Mouse (Mus musculus) hindbrain, embryonic 15.5 days (tissue): Measurements from ENCODE around the gene Itpkc. TPM values are rescaled to one million over a fixed set of nuclear protein-coding genes. Genes with fewer than 3 reads are reported as not detected.

Experiments used
- ATAC-seq: fragments of 200-750 bp; cut with Nextera tagmentation; 2 replicates; pipeline ENCODE4 v1.8.0; 2017; ENCODE audit warnings: low read depth, moderate number of reproducible peaks, moderate TSS enrichment; ENCODE audit not compliant: low FRiP score
- H3K27ac ChIP-seq: fragments of 300-500 bp; sonication (generic); replicated peaks from 2 replicates; pipeline ENCODE4 v1.5.1; 2015; ENCODE audit warnings: mild to moderate bottlenecking, inconsistent platforms
- H3K27me3 ChIP-seq: fragments of 300-500 bp; sonication (generic); 2 replicates; pipeline ENCODE4 v1.6.1; 2015; ENCODE audit warnings: control low read depth, inconsistent platforms
- H3K36me3 ChIP-seq: fragments of 300-500 bp; sonication (generic); 2 replicates; pipeline ENCODE4 v1.6.1; 2015; ENCODE audit warnings: control low read depth, inconsistent platforms
- H3K4me1 ChIP-seq: fragments of 300-500 bp; sonication (generic); replicated peaks from 2 replicates; pipeline ENCODE4 v1.6.1; 2015; ENCODE audit warnings: control low read depth, inconsistent platforms
- H3K4me2 ChIP-seq: fragments of 300-500 bp; sonication (generic); 2 replicates; pipeline ENCODE4 v1.6.1; 2015; ENCODE audit warnings: moderate library complexity, mild to moderate bottlenecking, inconsistent platforms
- H3K4me3 ChIP-seq: fragments of 300-500 bp; sonication (generic); 2 replicates; pipeline ENCODE4 v1.5.1; 2015; ENCODE audit warnings: mild to moderate bottlenecking, inconsistent platforms
- H3K9ac ChIP-seq: fragments of 300-500 bp; sonication (generic); 2 replicates; pipeline ENCODE4 v1.6.1; 2015; ENCODE audit warnings: inconsistent platforms
- H3K9me3 ChIP-seq: fragments of 300-500 bp; sonication (generic); 2 replicates; pipeline ENCODE4 v1.6.1; 2016; ENCODE audit warnings: control low read depth, inconsistent platforms
- WGBS: fragments of 180-500 bp; shearing (Covaris S2); methylation state at CpG from one replicate; pipeline ENCODE4 v1.1.7; 2015; 5-methylcytosine and 5-hydroxymethylcytosine counted together
- polyA plus RNA-seq: library from polyadenylated mRNA; unstranded; fragments of >200 nt; fragmentation: Nextera tagmentation; extraction: Ambion mirVana; gene quantifications from 2 replicates; pipeline ENCODE4 v1.2.1, GENCODE M21; 2015

The Itpkc gene
- polyA plus RNA-seq, 1 experiment from 2014 or later, result 8.2 TPM

DNA sequence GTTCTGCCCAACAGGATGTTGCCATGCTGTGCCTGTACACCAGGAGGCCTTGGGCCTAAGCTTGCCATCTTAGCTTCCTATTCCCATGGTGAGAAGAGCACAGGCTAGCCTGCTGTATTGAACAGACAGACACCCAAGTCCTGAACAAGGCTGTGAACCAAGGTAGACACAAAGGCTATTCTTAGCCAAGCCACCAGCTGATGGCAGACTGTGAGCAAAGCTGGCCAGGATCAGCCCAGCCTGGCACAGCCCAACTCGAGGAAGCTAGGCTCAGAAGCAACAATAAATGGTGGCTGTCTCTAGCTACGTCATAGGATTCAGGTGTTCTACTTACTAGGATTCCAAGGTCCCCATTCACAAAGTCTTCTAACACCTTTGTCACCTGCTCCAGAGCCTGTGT lies 15.8 kb downstream of the Itpkc start:
- Histone ChIP-seq H3K9me3 (no peaks in the 10 kb centered on the region), H3K36me3 (peaks cover 76% of the 10 kb centered on the region), H3K4me1 (no peaks in the 10 kb centered on the region), H3K4me3 (no peak overlapping the region), H3K27ac (no peak overlapping the region), H3K27me3 (no peaks in the 10 kb centered on the region), H3K4me2 (no peak overlapping the region), H3K9ac (no peak overlapping the region)
- WGBS, result 83% methylated on average over 2 of the region's 2 CpGs
- ATAC-seq, result no peak

DNA sequence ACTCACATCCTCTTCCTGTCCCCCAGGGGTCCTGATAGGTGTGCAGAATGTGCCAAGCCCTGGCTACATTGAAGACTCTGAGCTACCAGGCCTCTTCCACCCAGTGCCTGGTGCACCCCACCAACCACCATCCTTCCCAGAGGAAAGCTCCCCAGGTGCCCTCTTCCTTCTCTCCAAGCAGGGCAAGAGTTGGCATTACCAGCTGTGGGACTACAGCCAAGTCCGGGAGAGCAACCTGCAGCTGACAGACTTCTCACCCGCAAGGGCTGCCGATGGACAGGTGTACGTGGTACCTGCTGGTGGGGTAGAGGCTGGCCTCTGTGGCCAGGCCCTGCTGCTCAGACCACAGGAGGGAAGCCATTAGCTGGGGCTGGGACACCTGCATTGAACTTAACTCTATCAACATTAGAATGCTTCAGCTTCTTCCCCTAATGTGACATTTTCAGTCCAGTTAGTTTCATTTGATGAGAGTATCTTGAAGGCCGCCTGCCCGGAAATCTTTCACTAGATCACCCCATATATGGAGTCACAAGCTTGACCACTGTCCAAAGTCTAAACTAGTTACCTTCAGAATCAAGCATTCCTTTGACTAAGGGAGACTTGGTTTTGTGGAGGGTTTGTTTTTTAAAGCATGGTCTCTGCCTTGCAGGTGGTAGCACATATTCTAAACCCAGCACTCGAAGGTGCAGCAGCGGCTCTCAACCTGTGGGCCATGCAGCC lies 24.6 kb downstream of the Itpkc start:
- 96% methylated on average over 8 of the region's 8 CpGs for WGBS
- no peak overlapping the region for H3K4me2 ChIP-seq
- no peak overlapping the region for H3K9ac ChIP-seq
- no peak overlapping the region for H3K4me3 ChIP-seq
- no peaks in the 10 kb centered on the region for H3K27me3 ChIP-seq
- H3K36me3 ChIP-seq, result peaks cover 34% of the 10 kb centered on the region
- H3K9me3 ChIP-seq, result no peaks in the 10 kb centered on the region
- H3K27ac ChIP-seq, result no peak overlapping the region
- H3K4me1 ChIP-seq, result no peaks in the 10 kb centered on the region
- ATAC-seq, result no peak

DNA sequence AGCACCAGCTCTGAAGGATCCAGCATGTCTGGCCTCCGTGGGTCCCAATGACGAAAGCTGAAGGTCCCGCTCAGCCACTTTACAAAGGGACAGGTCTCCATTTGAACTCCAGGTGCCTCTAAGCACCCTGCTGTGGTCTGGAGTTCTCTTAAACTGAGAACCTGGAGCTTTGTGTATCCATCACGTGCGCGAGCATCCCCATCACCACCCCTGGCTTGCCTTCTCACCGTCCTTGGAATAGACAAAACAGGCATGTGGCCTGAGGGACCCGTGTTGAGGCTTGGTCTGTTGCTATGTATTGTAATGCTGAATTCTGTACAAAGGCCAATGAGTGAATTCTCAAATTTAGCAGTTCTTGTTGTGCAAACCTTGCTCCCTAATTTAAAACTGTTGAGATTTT lies 29.7 kb downstream of the Itpkc start:
- Histone ChIP-seq H3K9ac (no peak overlapping the region), H3K4me3 (no peak overlapping the region), H3K27ac (no peak overlapping the region), H3K4me2 (no peak overlapping the region), H3K9me3 (no peaks in the 10 kb centered on the region), H3K4me1 (peaks cover 19% of the 10 kb centered on the region), H3K27me3 (no peaks in the 10 kb centered on the region), H3K36me3 (peaks cover 9% of the 10 kb centered on the region)
- whole genome bisulfite sequencing, result 92% methylated on average over 8 of the region's 8 CpGs
- ATAC-seq, result no peak

DNA sequence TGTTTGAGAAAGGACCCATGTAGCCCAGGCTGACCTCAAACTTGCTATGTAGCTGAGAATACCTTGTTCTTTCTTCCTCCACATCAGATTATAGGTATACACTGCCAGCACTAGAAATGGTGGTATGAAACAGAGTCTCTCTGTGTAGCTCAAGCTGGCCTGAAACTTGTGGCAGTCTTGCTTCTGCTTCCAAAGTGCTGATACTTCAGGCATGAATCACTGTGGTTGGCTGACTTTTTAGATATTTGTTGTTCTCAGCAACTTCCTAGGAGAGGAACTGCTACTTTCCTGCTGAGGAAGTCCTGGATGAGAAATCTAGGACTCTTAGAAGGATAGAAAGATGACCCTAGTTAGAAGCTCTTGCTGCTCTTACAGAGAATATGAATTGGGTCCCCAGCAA lies 30.1 kb downstream of the Itpkc start:
- peaks cover 6% of the 10 kb centered on the region for H3K36me3 ChIP-seq
- ATAC-seq, result no peak
- no peak overlapping the region for H3K4me3 ChIP-seq
- H3K4me1 ChIP-seq, result peaks cover 23% of the 10 kb centered on the region
- no peak overlapping the region for H3K27ac ChIP-seq
- no peak overlapping the region for H3K4me2 ChIP-seq
- no peaks in the 10 kb centered on the region for H3K27me3 ChIP-seq
- H3K9me3 ChIP-seq, result no peaks in the 10 kb centered on the region
- no peak overlapping the region for H3K9ac ChIP-seq

DNA sequence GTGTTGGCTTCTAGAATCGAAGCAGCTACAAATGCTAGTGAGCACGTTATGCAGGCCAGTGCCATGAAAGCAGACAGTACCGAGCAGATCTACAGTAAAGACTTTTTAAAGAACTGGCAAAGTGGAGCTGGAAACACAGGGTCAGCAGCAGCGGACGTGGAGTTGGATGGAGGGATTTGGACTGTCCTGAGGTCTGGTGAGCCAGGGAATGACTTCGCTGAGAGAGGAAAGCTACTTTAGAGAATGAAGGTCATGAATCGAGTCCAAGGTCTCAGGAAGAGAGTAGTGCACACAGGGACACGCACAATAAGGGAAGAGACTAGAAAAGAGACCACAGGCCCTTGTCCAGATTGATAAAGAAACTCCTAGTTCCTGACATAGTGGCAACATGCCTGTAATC lies 30.8 kb downstream of the Itpkc start:
- no peak for ATAC-seq
- no peak overlapping the region for H3K4me3 ChIP-seq
- no peak overlapping the region for H3K9ac ChIP-seq
- no peaks in the 10 kb centered on the region for H3K27me3 ChIP-seq
- H3K4me2 ChIP-seq, result no peak overlapping the region
- H3K27ac ChIP-seq, result no peak overlapping the region
- peaks cover 8% of the 10 kb centered on the region for H3K36me3 ChIP-seq
- WGBS, result 92% methylated on average over 8 of the region's 8 CpGs
- no peaks in the 10 kb centered on the region for H3K9me3 ChIP-seq
- H3K4me1 ChIP-seq, result peaks cover 23% of the 10 kb centered on the region

DNA sequence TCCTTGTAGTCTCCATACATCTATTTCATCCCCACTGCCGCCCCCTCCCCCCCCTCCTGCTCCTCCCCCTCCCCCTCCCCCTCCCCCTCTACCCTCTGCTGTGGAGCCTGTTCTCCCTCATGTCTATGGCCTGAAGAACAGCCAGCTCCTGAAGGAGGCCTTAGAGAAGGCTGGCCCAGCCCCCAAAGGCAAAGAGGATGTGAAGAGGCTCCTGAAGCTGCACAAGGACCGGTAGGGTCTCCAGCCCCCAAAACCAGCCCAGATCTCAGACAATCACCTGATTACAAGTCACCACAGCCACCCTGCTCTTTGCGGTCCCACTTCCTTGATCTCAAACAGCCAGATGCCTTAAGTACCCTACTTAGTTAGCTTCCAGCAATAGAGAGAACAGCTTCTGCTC lies 31.3 kb downstream of the Itpkc start:
- Histone ChIP-seq H3K27me3 (no peaks in the 10 kb centered on the region), H3K36me3 (peaks cover 9% of the 10 kb centered on the region), H3K27ac (no peak overlapping the region), H3K9ac (no peak overlapping the region), H3K4me2 (peak overlapping the region; percentile 76; the same call in 1 of the 2 replicates), H3K4me1 (peaks cover 23% of the 10 kb centered on the region), H3K9me3 (no peaks in the 10 kb centered on the region), H3K4me3 (no peak overlapping the region)
- ATAC-seq, result no peak
- 91% methylated on average over 3 of the region's 3 CpGs for WGBS

DNA sequence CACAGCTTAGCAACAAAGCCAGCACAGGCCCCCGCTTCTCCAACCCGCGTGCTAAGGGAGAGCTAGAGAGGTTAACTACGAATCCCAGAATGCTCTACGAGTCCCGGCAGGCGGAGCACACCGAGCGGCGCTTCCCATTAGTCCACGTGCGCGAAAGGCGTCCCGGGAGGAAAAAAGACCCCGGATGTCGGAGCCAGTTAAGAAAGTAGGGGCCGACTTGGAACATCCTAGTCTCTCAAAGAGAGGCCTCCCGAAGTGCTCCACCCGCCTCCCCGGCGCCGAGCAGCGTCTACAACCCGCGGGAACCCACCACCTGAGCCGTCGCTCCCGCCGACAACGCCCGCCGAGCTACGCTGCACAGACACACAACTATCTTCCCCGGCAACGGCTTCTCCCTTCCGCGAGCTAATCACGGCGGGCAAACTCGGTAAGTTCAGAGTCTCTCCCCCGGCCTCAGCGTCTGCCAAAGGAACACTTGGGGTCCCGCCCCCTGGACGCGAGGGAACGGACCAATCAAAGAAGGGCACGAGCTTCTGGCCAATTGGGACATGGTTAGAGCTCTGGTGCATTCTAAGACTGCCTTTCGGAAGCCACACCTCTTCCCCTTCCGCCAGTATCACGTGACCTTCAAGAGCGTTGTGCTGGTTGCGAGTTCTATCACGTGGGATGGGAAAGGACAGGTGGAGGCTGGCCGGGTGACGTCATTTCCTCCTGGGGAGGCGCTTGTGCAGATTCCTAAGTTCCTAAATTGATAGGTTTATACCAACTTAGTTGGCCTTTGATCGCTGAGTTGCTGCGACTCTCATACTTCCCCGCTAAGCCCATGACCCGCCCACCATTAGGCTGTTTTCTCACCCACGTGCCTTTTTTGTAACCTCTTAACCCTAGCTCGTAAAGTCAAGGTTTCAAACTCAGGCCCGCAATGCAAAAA lies 32.5 kb downstream of the Itpkc start, which contains the start of the genes BC024978 and Snrpa:
TSS of gene BC024978 (plus strand) at position 101 of the 931 bp plus-strand sequence.
TSS of gene Snrpa (minus strand) at position 591 of the 931 bp plus-strand sequence.
- H3K4me1 ChIP-seq, result peaks cover 23% of the 10 kb centered on the region
- peak within 1 kb of the TSS; percentile 89 for H3K9ac ChIP-seq
- H3K27me3 ChIP-seq, result no peaks in the 10 kb centered on the region
- peak within 1 kb of the TSS; percentile 76 for H3K4me2 ChIP-seq
- H3K4me3 ChIP-seq, result peak within 1 kb of the TSS; percentile 88
- no peaks in the 10 kb centered on the region for H3K9me3 ChIP-seq
- H3K27ac ChIP-seq, result peak within 1 kb of the TSS; percentile 97
- H3K36me3 ChIP-seq, result peaks cover 21% of the 10 kb centered on the region
- ATAC-seq, result peak; percentile 98
- WGBS, result under 1% methylated on average over 62 of the region's 64 CpGs

DNA sequence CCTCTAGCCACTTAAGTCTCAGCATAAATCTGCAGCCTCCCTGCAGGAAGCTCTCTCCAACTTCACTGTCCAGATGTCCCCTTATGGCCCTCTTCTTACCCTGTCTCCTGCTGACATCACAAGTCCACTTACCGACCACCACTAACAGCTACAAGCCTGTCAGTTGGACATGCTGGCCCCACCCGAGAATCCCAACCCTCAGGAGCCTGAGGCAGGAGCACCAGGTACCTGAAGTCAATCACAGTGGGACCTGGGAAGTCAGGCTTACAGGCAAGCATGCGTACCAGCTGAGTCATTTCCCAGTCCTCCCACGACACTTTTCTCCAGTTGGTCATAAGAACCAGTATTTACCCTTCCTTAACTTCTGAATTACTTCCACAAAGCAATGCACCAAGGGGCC lies 34.7 kb downstream of the Itpkc start:
- no peak overlapping the region for H3K9ac ChIP-seq
- peak overlapping the region; percentile 76 for H3K4me2 ChIP-seq
- peaks cover 43% of the 10 kb centered on the region for H3K36me3 ChIP-seq
- no peak overlapping the region for H3K4me3 ChIP-seq
- H3K27ac ChIP-seq, result no peak overlapping the region
- H3K27me3 ChIP-seq, result no peaks in the 10 kb centered on the region
- no peak for ATAC-seq
- 89% methylated on average over 4 of the region's 4 CpGs for WGBS
- H3K4me1 ChIP-seq, result peaks cover 23% of the 10 kb centered on the region
- H3K9me3 ChIP-seq, result no peaks in the 10 kb centered on the region

DNA sequence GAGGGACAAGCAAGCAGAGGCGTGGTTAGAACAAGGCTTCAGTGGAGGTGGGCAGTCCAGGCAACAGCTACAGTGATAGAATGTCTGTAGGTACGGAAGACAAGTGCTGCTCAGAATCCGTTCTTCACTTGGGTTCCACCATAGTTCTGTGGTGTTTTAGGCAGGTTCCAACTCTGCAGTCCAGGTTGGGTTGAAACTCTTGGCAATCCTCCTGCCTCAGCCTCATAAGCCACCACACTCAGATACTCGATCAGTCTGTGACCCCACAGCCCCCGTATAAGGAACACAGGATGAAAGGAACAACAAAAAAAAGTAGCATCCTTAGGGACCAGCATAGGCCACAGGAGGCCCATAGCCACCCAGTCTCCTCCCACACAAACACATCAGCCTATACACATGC lies 36.0 kb downstream of the Itpkc start:
- H3K9ac ChIP-seq, result no peak overlapping the region
- no peak overlapping the region for H3K4me2 ChIP-seq
- no peaks in the 10 kb centered on the region for H3K9me3 ChIP-seq
- ATAC-seq, result no peak
- no peaks in the 10 kb centered on the region for H3K27me3 ChIP-seq
- WGBS, result 94% methylated on average over 5 of the region's 5 CpGs
- no peak overlapping the region for H3K4me3 ChIP-seq
- H3K4me1 ChIP-seq, result peaks cover 23% of the 10 kb centered on the region
- no peak overlapping the region for H3K27ac ChIP-seq
- H3K36me3 ChIP-seq, result peaks cover 55% of the 10 kb centered on the region

DNA sequence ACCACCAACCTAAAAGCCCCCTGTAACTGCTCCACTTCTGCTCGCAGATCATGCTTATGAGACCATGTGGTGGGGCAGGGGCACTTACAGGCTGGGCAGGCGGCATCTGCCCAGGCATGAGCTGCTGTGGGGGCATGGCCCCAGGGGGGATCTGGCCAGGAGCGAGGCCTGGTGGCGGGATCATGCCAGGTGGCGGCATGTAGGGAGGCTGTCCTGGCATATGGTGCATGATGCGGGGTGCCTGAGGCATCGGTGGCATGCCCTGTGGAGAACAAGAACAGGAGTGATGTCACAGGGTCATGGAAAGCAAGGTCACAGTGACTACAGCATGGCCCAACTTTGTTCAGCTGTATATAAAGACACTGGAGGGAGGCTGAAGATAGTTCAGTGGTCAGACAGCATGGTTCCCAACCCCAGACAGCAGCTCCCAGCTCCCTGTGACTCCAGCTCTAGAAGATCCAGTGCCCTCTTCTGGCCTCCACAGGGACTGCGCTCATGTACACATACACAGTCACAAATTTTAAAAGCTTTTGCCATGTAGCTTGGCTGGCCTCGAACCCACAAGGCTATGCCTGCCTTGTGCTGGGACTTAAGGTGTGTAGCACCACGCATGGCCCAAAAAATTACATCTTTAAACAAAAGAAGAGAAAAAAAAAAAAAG lies 39.1 kb downstream of the Itpkc start:
- Histone ChIP-seq H3K4me2 (no peak overlapping the region), H3K4me1 (peaks cover 11% of the 10 kb centered on the region), H3K27me3 (no peaks in the 10 kb centered on the region), H3K9me3 (no peaks in the 10 kb centered on the region), H3K4me3 (no peak overlapping the region), H3K27ac (no peak overlapping the region), H3K36me3 (peaks cover 84% of the 10 kb centered on the region), H3K9ac (no peak overlapping the region)
- ATAC-seq, result no peak
- WGBS, result 81% methylated on average over 10 of the region's 10 CpGs

DNA sequence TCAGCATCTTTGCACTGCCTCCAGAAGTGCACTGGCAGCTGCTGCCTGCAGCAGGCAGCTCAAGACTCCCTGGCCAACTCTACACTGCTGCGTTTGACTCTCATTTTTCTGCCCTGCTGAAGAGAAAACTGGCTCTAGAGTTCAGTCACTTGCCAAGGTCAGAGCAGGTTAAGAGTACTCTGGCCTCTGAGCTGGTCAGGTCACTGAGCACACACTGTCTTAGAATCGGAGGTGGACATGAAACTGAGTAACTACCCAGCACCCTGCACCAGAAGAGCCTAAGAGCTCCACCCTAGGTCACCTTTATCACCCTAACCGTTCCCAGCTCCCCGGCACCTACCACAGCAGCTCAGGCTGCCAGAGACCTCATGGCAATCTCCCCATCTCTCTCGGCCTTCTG lies 42.5 kb downstream of the Itpkc start:
- WGBS, result 96% methylated on average over 5 of the region's 5 CpGs
- H3K9ac ChIP-seq, result no peak overlapping the region

DNA sequence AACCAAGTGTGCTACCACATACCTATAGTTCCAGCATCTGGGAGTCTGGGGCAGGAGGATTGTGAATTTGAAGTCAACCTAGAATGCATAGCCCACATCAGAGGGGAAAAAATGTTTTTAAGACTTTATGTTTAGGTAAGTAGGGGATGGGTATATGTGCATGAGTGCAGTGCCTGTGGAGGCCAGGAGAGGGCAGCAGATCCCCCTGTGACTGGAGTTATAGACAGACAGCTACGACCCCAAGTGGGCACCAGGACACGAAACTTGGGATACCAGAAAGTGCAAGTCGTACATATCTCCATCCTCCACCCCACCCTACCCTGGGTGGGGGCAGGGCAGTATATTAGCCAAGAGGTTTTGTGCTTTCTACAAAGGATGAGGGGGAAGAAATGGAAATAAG lies 43.5 kb downstream of the Itpkc start:
- WGBS, result 83% methylated on average over 3 of the region's 3 CpGs
- H3K27me3 ChIP-seq, result no peaks in the 10 kb centered on the region
- no peak overlapping the region for H3K27ac ChIP-seq
- no peak overlapping the region for H3K9ac ChIP-seq
- 0 out of 2 replicates have a peak, but pooled peaks cover 4% of the 10 kb centered on the region for H3K4me1 ChIP-seq
- peaks cover 57% of the 10 kb centered on the region for H3K36me3 ChIP-seq
- no peak for ATAC-seq
- H3K9me3 ChIP-seq, result no peaks in the 10 kb centered on the region
- H3K4me3 ChIP-seq, result no peak overlapping the region
- H3K4me2 ChIP-seq, result no peak overlapping the region

More for the DNA sequence above, 42.5 kb downstream of the Itpkc start:
- ATAC-seq, result no peak
- Histone ChIP-seq H3K27me3 (no peaks in the 10 kb centered on the region), H3K4me1 (no peaks in the 10 kb centered on the region), H3K36me3 (peaks cover 67% of the 10 kb centered on the region), H3K9me3 (no peaks in the 10 kb centered on the region), H3K4me3 (no peak overlapping the region), H3K27ac (no peak overlapping the region), H3K4me2 (no peak overlapping the region)
